Mouse (Mus musculus) heart, postnatal 36 days (tissue): ENCODE data around the gene Fndc1. TPM values are rescaled to one million over a fixed set of nuclear protein-coding genes. Genes with fewer than 3 reads are reported as not detected.

Experiments used
- DNase-seq, 2 experiments: peaks; one replicate each; pipeline ENCODE4 v3.0.0; 2021 to 2022
- intact Hi-C: fragments of 180-260 bp; cut with DNase I; formaldehyde crosslinking; loops from one replicate; pipeline ENCODE4 v1.15.1; 2025
- total RNA-seq, 2 experiments: library from RNA; stranded (reverse); gene quantifications; 2 replicates each; pipeline ENCODE4 v1.2.3; 2021

Fndc1 gene
- total RNA-seq: 10 to 100 TPM; 17.9 to 23.7 TPM

- intact Hi-C loops: loop anchor here (5.0 kb wide), 1 partner anchor 175 kb away; no protein-coding TSS in a partner anchor
- DNase-seq: peak; percentile 76 to 82
Observed at GRCm38 (mm10) chr17:7826819-7827515, at the start of gene Fndc1. Fndc1 (minus strand) TSS chr17:7827302.

DNA sequence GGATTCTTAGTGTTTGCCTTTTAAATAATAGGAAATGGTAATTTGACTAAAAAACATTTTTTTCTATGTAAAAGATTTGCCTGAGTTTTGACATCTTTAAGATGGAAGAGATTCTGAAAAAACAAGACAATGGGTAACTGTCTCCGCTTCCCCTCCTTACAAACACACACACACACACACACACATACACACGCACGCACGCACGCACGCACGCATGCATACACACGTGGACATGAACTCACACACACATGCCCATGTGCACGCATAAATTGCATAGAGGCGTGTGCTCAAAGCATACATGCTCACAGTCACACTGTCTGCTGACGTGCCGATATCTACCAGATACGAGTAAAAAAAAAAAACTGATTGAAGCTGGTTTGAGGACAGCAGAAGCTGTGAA is 49.4 kb upstream of the Fndc1 start:
- DNase-seq: no peak
- intact Hi-C loops: no loop called here

GRCm38 (mm10) chr17:7875941-7876461 is 48.9 kb upstream of the Fndc1 start:
- no peak for DNase-seq
- intact Hi-C loops: no loop called here

GRCm38 (mm10) chr17:7874776-7875531 is 47.9 kb upstream of the Fndc1 start:
- intact Hi-C loops: no loop called here
- no peak for DNase-seq

- intact Hi-C loops: no loop called here
- no peak for DNase-seq
Observed at GRCm38 (mm10) chr17:7873382-7873781, 46.3 kb upstream of the Fndc1 start.

DNA sequence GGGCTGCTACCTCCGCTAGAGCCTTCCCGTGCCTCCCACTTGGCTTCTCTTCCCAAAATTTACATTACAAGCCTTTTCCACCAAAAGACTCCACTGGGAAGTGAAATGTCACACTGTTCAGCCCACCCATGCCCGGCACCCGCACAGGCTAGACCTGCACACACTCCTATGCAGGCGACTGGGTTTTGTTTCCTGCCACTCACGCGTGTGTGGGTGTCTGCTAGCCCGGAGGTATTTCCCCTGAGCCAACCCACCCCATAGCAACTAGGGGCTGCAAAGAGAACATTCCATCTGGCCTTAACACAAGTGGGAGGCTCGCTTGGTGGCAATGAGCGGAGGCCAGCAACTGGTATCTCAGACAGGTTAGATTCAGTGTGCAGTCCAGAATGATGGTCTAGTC is 44.7 kb upstream of the Fndc1 start:
- intact Hi-C loops: no loop called here
- DNase-seq: no peak

DNA sequence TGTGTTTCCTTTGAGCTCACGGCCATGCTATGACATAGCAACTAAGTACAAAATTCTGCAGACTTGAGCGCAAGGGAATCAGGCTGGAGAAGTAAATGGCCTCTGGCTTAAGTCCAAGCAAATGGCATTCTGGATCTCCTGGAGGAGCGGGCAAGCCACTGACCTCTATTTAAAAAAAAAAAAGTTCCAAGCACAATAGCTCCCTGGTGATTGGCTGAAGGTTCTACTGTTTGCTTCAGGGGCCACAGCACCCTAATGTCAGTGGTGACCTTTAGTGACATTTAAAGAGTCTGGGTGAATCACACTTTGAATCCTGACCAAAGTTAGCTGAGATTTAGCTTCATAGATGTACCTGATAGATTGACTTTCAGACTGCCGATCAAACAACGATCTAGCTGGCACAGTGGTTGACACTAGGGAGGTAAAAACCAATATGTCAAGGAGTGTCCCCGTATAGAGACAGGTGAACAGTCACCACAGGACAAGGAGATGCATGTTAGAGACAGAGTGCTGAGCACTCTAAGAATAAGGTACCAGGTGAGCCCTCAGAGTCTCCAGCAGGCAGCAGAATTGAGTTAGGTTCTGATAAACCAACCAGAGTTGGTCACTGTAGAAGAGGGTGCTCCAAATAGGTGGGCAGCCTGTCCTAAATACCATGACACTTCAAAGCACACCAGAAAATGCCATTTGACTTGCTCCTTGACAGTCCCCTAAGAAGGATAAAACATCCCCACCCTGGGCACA is 43.9 kb upstream of the Fndc1 start:
- DNase-seq: no peak
- intact Hi-C loops: no loop called here

DNA sequence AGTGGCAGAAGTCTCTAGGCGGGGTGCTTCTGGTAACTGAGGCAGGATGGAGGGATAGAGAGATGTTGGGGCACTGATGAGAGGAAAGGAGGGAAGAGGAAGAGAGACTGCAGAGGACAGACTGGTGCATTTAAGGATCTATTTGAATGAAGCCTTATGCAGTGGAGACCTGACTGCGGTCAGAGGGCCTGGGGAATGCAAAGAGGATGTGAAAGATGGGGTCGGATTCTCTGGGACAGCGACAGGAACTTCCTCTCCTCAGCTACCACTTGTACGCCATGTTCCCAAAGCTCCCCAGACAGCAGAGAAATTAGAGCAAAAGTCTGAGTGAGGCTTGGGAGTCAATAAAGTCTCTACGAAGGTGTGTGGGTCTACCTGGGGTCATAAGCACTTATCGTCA is 42.0 kb upstream of the Fndc1 start:
- DNase-seq: no peak
- intact Hi-C loops: loop anchor here (2.0 kb wide), 1 partner anchor 60 kb away; no protein-coding TSS in a partner anchor

DNA sequence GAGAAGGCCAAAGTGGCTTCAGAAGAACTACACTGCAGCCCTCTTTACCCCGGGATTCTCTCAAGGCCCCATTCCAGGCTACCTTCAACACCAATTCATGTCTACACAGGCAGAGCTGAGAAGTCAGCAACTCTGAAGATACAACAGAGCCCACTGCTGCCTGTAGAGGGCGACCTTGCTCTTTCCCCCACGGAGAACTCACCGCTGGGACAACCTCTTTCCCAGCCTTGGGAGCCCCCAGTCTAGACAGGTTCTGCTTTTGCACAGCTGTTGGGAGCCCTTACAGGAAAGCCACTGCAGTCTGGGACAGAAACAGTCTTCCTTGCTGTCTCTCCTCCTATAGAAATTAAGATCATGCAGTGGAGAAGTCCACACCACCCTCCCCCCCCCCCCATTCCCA is 41.5 kb upstream of the Fndc1 start:
- peak; percentile 73 to 76 for DNase-seq
- intact Hi-C loops: loop anchor here (2.0 kb wide), 1 partner anchor 60 kb away; no protein-coding TSS in a partner anchor

- DNase-seq: peak; percentile 47 to 61
- intact Hi-C loops: loop anchor here (2.0 kb wide), 1 partner anchor 74 kb away; no protein-coding TSS in a partner anchor
Observed at GRCm38 (mm10) chr17:7864740-7865139, 37.6 kb upstream of the Fndc1 start.

- intact Hi-C loops: loop anchor here (2.0 kb wide), 1 partner anchor 75 kb away; no protein-coding TSS in a partner anchor
- DNase-seq: peak; percentile 79 to 87
Observed at GRCm38 (mm10) chr17:7863745-7864144, 36.6 kb upstream of the Fndc1 start.

GRCm38 (mm10) chr17:7860845-7861360 is 33.8 kb upstream of the Fndc1 start:
- intact Hi-C loops: no loop called here
- no peak for DNase-seq

DNA sequence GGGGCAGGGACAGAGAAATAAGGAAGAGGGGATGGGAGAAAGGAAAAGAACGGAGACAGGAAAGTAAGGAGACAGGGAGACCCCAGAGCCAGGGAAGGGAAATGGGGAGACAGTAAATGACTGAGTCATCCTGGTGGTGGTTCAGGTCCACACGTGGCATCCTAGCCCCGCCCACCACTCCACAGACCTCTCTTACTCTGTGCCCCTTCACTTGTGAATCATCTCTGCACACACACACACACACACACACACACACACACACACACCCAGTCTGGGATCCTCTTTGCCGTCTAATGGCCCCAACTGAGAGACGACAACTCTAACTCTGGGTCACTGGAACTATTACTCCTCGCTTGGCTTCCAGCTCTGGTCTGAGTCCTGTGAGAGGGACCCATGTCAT is 30.6 kb upstream of the Fndc1 start:
- intact Hi-C loops: no loop called here
- DNase-seq: no peak

GRCm38 (mm10) chr17:7855851-7856250 is 28.7 kb upstream of the Fndc1 start:
- intact Hi-C loops: no loop called here
- DNase-seq: no peak

GRCm38 (mm10) chr17:7851979-7852378 is 24.9 kb upstream of the Fndc1 start:
- intact Hi-C loops: no loop called here
- DNase-seq: no peak

DNA sequence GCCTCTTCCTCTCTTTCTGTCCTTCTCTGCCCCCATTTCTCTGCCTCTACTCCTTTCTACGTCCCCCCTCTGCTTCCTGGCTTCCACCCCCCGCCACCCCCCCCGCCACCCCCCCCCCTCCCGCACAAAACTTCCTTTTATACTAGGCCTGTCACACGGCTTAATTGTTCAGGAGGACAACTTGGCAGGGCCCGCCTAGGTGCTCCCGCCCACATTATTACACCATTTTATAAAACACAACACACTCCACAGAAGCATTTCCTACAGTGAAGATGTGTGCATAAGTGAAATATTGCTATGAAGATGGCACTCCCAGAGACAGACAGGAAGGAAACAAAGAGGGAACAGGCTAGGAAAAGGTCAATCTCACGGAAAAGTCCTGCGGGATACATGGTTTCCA is 24.4 kb upstream of the Fndc1 start:
- intact Hi-C loops: no loop called here
- no peak for DNase-seq

- intact Hi-C loops: no loop called here
- DNase-seq: no peak
Observed at GRCm38 (mm10) chr17:7850246-7850645, 23.1 kb upstream of the Fndc1 start.

- peak; percentile 61 to 64 for DNase-seq
- intact Hi-C loops: no loop called here
Observed at GRCm38 (mm10) chr17:7840505-7841290, 13.6 kb upstream of the Fndc1 start.

- intact Hi-C loops: loop anchor here (5.0 kb wide), 1 partner anchor 175 kb away; no protein-coding TSS in a partner anchor
- DNase-seq: no peak
Observed at GRCm38 (mm10) chr17:7827586-7827985, 484 bp upstream of the Fndc1 start.

GRCm38 (mm10) chr17:7825416-7825815 is 1.7 kb downstream of the Fndc1 start:
- intact Hi-C loops: loop anchor here (5.0 kb wide), 1 partner anchor 173 kb away; no protein-coding TSS in a partner anchor
- peak; percentile 43 to 55 for DNase-seq
